Mouse (Mus musculus) C2C12 (cell line): ENCODE measurements around the gene Grm4.

Source experiments
- CEBPB ChIP-seq: IDR thresholded peaks from one replicate; pipeline ENCODE4 v1.6.1; 2011; ENCODE audit warnings: low read depth, mild to moderate bottlenecking, control low read depth, moderate library complexity
- CTCF ChIP-seq: IDR thresholded peaks from one replicate; pipeline ENCODE4 v1.5.1; 2011; ENCODE audit not compliant: control insufficient read depth, insufficient read depth, insufficient read length
- MAX ChIP-seq: IDR thresholded peaks from one replicate; pipeline ENCODE4 v1.6.1; 2011; ENCODE audit warnings: mild to moderate bottlenecking, control low read depth
- MYOD1 ChIP-seq: IDR thresholded peaks from one replicate; pipeline ENCODE4 v1.6.1; 2011; ENCODE audit warnings: low read depth; ENCODE audit not compliant: control insufficient read depth, insufficient read length
- MYOG ChIP-seq: IDR thresholded peaks from one replicate; pipeline ENCODE4 v1.6.1; 2011; ENCODE audit not compliant: control insufficient read depth, insufficient read length; ENCODE audit errors: extremely low read depth
- USF1 ChIP-seq: IDR thresholded peaks from one replicate; pipeline ENCODE4 v1.6.1; 2011; ENCODE audit warnings: low read depth, mild to moderate bottlenecking, control low read depth, moderate library complexity

GRCm38 (mm10) chr17:27493389-27493788 is 27.8 kb downstream of the Grm4 start:
- TF ChIP-seq CTCF (no peak), CEBPB (no peak), MYOG (no peak), MAX (no peak), USF1 (no peak), MYOD1 (no peak)
